Mouse (Mus musculus) ES-Bruce4 (cell line): ENCODE results near the gene Atp6v1f.

ENCODE experiments used
- CTCF ChIP-seq: IDR thresholded peaks from one replicate; pipeline ENCODE4 v1.8.1; 2011; ENCODE audit warnings: low read depth, low read length
- EP300 ChIP-seq: IDR thresholded peaks from 2 replicates; pipeline ENCODE4 v1.6.1; 2011; ENCODE audit warnings: low read depth, low read length; ENCODE audit not compliant: insufficient read depth
- POLR2A ChIP-seq: IDR thresholded peaks from one replicate; pipeline ENCODE4 v1.8.1; 2011; ENCODE audit warnings: low read length; ENCODE audit not compliant: insufficient read depth

- no peak for TF ChIP-seq CTCF
- TF ChIP-seq POLR2A: no peak
- no peak for TF ChIP-seq EP300
Observed at GRCm38 (mm10) chr6:29485951-29486350, 18.4 kb downstream of the Atp6v1f start.
